Mouse (Mus musculus) embryo, embryonic 9.5 days (tissue): ENCODE measurements around the gene Oas1e.

Source experiments
- DNase-seq: peaks from one replicate; pipeline ENCODE4 v3.0.0-alpha.2; 2017; ENCODE audit errors: extremely low spot score

Gene Oas1e

DNA sequence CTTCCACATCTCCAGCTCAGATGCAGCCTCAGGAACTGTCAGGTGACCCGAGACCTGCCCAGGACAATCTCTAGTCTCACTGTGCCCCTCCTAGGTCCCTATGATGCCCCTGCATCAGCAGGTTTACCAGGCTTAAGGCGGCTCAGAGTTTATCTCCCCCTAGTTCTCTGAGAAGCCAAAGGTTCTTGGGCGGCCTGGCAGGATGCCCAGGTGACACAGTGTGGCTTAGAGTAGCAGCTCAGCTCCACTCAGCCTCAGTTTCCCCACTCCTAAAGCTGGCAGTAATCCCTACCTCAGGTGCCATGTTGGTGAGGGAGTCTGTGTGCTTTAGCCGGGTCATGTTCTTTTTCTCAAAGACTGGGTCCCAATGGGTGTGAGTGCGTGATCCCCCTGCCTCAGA lies 18.5 kb downstream of the Oas1e start:
- DNase-seq, result no peak

DNA sequence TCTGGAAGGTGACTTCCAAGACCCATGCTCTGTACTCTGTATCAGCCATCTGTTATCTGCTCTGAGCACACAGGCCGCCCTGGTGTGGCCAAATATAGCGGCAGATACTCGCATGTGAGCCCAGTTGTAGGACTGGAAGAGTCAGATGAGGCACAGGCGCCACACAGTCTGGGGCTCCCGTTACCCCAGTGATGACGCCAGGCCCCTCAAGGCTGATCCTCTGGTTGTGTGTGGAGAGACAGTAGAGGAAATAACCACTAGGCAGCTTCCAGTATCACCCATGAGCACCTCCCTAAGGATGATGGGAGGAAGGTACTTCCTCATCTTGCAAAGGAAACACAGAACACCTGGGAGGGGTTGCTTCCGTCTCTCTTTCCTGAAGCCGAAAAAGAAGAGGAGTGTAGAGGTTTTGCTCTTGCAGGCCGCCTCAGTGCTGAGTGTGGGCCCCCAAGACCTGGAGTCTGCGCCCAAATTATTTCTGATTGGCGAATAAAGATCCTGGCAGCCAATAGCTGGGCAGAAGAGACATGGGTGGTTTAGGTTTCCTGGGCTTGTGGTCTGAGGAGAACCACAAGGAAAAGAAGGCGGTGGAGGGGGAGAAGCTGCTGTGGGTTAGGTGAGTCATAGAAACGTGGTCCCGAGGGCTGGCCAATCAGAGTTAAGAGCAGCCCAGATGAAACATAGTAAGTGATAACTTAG lies 19.9 kb downstream of the Oas1e start:
- DNase-seq, result no peak

GRCm38 (mm10) chr5:120769396-120769795 lies 25.9 kb downstream of the Oas1e start:
- no peak for DNase-seq

- DNase-seq, result no peak
These were observed 30.3 kb downstream of the Oas1e start for GRCm38 (mm10) chr5:120765010-120765409.

DNA sequence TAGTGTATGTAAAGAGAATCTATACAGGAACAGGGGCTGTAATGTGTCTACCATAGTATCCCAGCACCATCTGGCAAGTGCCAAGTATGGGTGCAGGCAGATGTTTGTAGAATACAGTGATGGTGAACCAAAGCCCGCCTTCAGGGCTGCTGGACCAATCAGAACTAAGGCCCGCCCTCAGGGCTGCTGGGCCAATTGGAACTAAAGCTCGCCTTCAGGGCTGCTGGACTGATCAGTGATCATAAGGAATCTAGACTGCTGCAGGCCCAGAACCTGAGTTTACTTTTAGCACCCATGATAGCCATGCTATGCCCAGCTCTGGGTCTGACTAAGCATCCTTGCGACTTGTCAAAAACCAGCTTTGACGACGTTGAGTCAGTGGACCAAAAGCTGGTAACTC lies 33.4 kb downstream of the Oas1e start:
- DNase-seq, result peak; percentile 29

GRCm38 (mm10) chr5:120754215-120754614 lies 41.1 kb downstream of the Oas1e start:
- DNase-seq, result no peak

- DNase-seq, result no peak
These were observed 42.5 kb downstream of the Oas1e start for GRCm38 (mm10) chr5:120752786-120753185.

- DNase-seq, result no peak
These were observed 44.1 kb downstream of the Oas1e start for GRCm38 (mm10) chr5:120751206-120751605.

DNA sequence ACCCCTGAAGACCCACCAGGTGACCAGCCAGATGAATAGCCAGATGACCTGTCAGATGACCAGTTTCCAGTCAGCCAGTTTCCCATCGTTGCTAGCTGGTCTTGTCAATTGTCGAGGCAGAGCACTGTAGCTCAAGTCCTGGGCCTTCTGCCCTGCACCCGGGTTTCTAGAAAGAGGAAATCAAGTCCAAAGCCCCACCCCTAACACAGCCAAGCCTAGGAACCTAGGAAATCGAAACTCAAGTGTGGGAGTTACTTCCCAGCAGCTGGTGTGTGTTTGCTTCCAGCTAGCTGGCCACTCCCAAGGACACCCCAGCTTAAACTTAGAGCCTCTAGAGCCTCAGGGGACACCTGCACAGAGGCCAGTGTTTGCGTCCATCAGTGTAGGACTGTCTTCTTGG lies 45.6 kb downstream of the Oas1e start, which contains the start of gene Oas2:
TSS of gene Oas2 (minus strand) at position 166 of the 400 bp plus-strand sequence.
- DNase-seq, result no peak

GRCm38 (mm10) chr5:120746451-120746850 lies 48.9 kb downstream of the Oas1e start:
- DNase-seq, result peak; percentile 51

DNA sequence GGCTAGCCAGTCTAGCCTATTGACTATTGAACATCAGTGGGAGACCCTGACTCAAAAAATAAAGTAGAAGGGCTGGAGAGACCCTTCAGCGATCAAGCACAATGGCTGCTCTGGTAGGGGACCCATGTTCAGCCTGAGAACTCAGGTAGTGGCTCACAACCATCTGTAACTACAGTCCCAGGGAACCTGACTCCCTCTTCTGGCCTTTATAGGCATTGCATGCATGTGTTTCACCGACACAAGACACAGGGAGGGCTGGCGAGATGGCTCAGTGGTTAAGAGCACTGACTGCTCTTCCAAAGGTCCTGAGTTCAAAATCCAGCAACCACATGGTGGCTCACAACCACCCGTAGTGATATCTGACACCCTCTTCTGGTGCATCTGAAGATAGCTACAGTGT lies 53.2 kb downstream of the Oas1e start:
- peak; percentile 46 for DNase-seq
